Mouse (Mus musculus): ENCODE results near the gene Ctso. TPM values are rescaled to one million over a fixed set of nuclear protein-coding genes. Genes with fewer than 3 reads are reported as not detected.

Gene Ctso
- polyA plus RNA-seq, 1 experiment from 2014 or later = 22.9 TPM

- Histone ChIP-seq H3K27me3 (no peaks in the 10 kb centered on the region), H3K36me3 (no peaks in the 10 kb centered on the region), H3K9me3 (no peaks in the 10 kb centered on the region), H3K27ac (no peak overlapping the region), H3K4me1 (0 out of 2 replicates have a peak, but pooled peaks cover 3% of the 10 kb centered on the region), H3K4me2 (no peak overlapping the region), H3K4me3 (no peak overlapping the region), H3K9ac (no peak overlapping the region)
- 14% methylated on average over 5 of the region's 5 CpGs for WGBS
- no peak for ATAC-seq (ENCODE audit: borderline replicate concordance, extremely low read depth, low FRiP score, low TSS enrichment)
Observed at GRCm38 (mm10) chr3:81925856-81926255, 6.5 kb upstream of the Ctso start.

- Histone ChIP-seq H3K27me3 (no peaks in the 10 kb centered on the region), H3K9me3 (no peaks in the 10 kb centered on the region), H3K4me3 (no peak overlapping the region), H3K4me1 (0 out of 2 replicates have a peak, but pooled peaks cover 3% of the 10 kb centered on the region), H3K36me3 (no peaks in the 10 kb centered on the region), H3K9ac (no peak overlapping the region), H3K4me2 (no peak overlapping the region), H3K27ac (no peak overlapping the region)
- ATAC-seq (ENCODE audit: borderline replicate concordance, extremely low read depth, low FRiP score, low TSS enrichment) = no peak
- 42% methylated on average over 9 of the region's 9 CpGs for WGBS
Observed at GRCm38 (mm10) chr3:81926764-81927325, 5.6 kb upstream of the Ctso start.

GRCm38 (mm10) chr3:81929073-81929472 is 3.3 kb upstream of the Ctso start:
- no peak overlapping the region for H3K4me2 ChIP-seq
- no peak overlapping the region for H3K27ac ChIP-seq
- H3K4me3 ChIP-seq = no peak overlapping the region
- H3K9me3 ChIP-seq = no peaks in the 10 kb centered on the region
- H3K9ac ChIP-seq = no peak overlapping the region
- H3K36me3 ChIP-seq = no peaks in the 10 kb centered on the region
- WGBS = 63% methylated on average over 1 of the region's 1 CpGs
- no peaks in the 10 kb centered on the region for H3K27me3 ChIP-seq
- no peak for ATAC-seq (ENCODE audit: borderline replicate concordance, extremely low read depth, low FRiP score, low TSS enrichment)
- H3K4me1 ChIP-seq = peaks cover 9% of the 10 kb centered on the region; the same call in 1 of the 2 replicates

- H3K27ac ChIP-seq = no peak overlapping the region
Observed at GRCm38 (mm10) chr3:81931695-81932094, 706 bp upstream of the Ctso start.

GRCm38 (mm10) chr3:81933348-81933747 is 947 bp downstream of the Ctso start:
- peak overlapping the region; percentile 96; the same call in 1 of the 2 replicates for H3K4me3 ChIP-seq
- 71% methylated on average over 4 of the region's 4 CpGs for WGBS
- peak overlapping the region; percentile 54; the same call in 1 of the 2 replicates for H3K4me2 ChIP-seq

More at GRCm38 (mm10) chr3:81931695-81932094, 706 bp upstream of the Ctso start:
- 56% methylated on average over 3 of the region's 3 CpGs for WGBS
- H3K27me3 ChIP-seq = no peaks in the 10 kb centered on the region
- no peak overlapping the region for H3K4me3 ChIP-seq
- peaks cover 9% of the 10 kb centered on the region; the same call in 1 of the 2 replicates for H3K4me1 ChIP-seq
- H3K4me2 ChIP-seq = no peak overlapping the region
- H3K9me3 ChIP-seq = no peaks in the 10 kb centered on the region
- H3K9ac ChIP-seq = no peak overlapping the region
- no peaks in the 10 kb centered on the region for H3K36me3 ChIP-seq
- no peak for ATAC-seq (ENCODE audit: borderline replicate concordance, extremely low read depth, low FRiP score, low TSS enrichment)

GRCm38 (mm10) chr3:81938924-81939323 is 6.5 kb downstream of the Ctso start:
- WGBS = 32% methylated on average over 3 of the region's 3 CpGs
- no peak for ATAC-seq (ENCODE audit: borderline replicate concordance, extremely low read depth, low FRiP score, low TSS enrichment)

More at GRCm38 (mm10) chr3:81933348-81933747, 947 bp downstream of the Ctso start:
- ATAC-seq (ENCODE audit: borderline replicate concordance, extremely low read depth, low FRiP score, low TSS enrichment) = no peak
- no peak overlapping the region; the same call in 1 of the 2 replicates for H3K27ac ChIP-seq
- no peaks in the 10 kb centered on the region for H3K36me3 ChIP-seq
- H3K9ac ChIP-seq = no peak overlapping the region
- H3K9me3 ChIP-seq = no peaks in the 10 kb centered on the region
- H3K4me1 ChIP-seq = peaks cover 9% of the 10 kb centered on the region; the same call in 1 of the 2 replicates
- no peaks in the 10 kb centered on the region for H3K27me3 ChIP-seq

GRCm38 (mm10) chr3:81942341-81942740 is 9.9 kb downstream of the Ctso start:
- no peak for ATAC-seq (ENCODE audit: borderline replicate concordance, extremely low read depth, low FRiP score, low TSS enrichment)
- no peak overlapping the region for H3K4me3 ChIP-seq
- WGBS = 87% methylated on average over 3 of the region's 3 CpGs

More at GRCm38 (mm10) chr3:81938924-81939323, 6.5 kb downstream of the Ctso start:
- H3K9ac ChIP-seq = no peak overlapping the region
- no peaks in the 10 kb centered on the region for H3K4me1 ChIP-seq
- H3K4me2 ChIP-seq = no peak overlapping the region
- no peaks in the 10 kb centered on the region for H3K27me3 ChIP-seq
- H3K27ac ChIP-seq = no peak overlapping the region
- H3K4me3 ChIP-seq = no peak overlapping the region
- H3K36me3 ChIP-seq = no peaks in the 10 kb centered on the region
- H3K9me3 ChIP-seq = no peaks in the 10 kb centered on the region

GRCm38 (mm10) chr3:81943097-81943496 is 10.7 kb downstream of the Ctso start:
- no peak overlapping the region for H3K9ac ChIP-seq
- no peaks in the 10 kb centered on the region for H3K27me3 ChIP-seq
- H3K27ac ChIP-seq = no peak overlapping the region
- H3K36me3 ChIP-seq = no peaks in the 10 kb centered on the region
- no peaks in the 10 kb centered on the region for H3K4me1 ChIP-seq
- no peaks in the 10 kb centered on the region for H3K9me3 ChIP-seq
- H3K4me3 ChIP-seq = no peak overlapping the region
- no peak for ATAC-seq (ENCODE audit: borderline replicate concordance, extremely low read depth, low FRiP score, low TSS enrichment)
- 83% methylated on average over 3 of the region's 3 CpGs for WGBS
- H3K4me2 ChIP-seq = no peak overlapping the region

More at GRCm38 (mm10) chr3:81942341-81942740, 9.9 kb downstream of the Ctso start:
- Histone ChIP-seq H3K9me3 (no peaks in the 10 kb centered on the region), H3K4me2 (no peak overlapping the region), H3K36me3 (no peaks in the 10 kb centered on the region), H3K9ac (no peak overlapping the region), H3K27me3 (no peaks in the 10 kb centered on the region), H3K27ac (no peak overlapping the region), H3K4me1 (no peaks in the 10 kb centered on the region)

- no peak overlapping the region for H3K4me2 ChIP-seq
- ATAC-seq (ENCODE audit: borderline replicate concordance, extremely low read depth, low FRiP score, low TSS enrichment) = no peak
- H3K36me3 ChIP-seq = no peaks in the 10 kb centered on the region
- no peak overlapping the region for H3K9ac ChIP-seq
- no peaks in the 10 kb centered on the region for H3K9me3 ChIP-seq
- WGBS = 91% methylated on average over 7 of the region's 7 CpGs
- no peak overlapping the region for H3K27ac ChIP-seq
- no peak overlapping the region for H3K4me3 ChIP-seq
- H3K4me1 ChIP-seq = no peaks in the 10 kb centered on the region
- no peaks in the 10 kb centered on the region for H3K27me3 ChIP-seq
Observed at GRCm38 (mm10) chr3:81944851-81945393, 12.5 kb downstream of the Ctso start.

GRCm38 (mm10) chr3:81949048-81949447 is 16.6 kb downstream of the Ctso start:
- no peak overlapping the region for H3K27ac ChIP-seq
- no peaks in the 10 kb centered on the region for H3K36me3 ChIP-seq
- ATAC-seq (ENCODE audit: borderline replicate concordance, extremely low read depth, low FRiP score, low TSS enrichment) = no peak
- no peak overlapping the region for H3K4me3 ChIP-seq
- WGBS = 88% methylated on average over 1 of the region's 1 CpGs
- no peak overlapping the region for H3K4me2 ChIP-seq
- H3K4me1 ChIP-seq = no peaks in the 10 kb centered on the region
- H3K27me3 ChIP-seq = no peaks in the 10 kb centered on the region
- no peaks in the 10 kb centered on the region for H3K9me3 ChIP-seq
- no peak overlapping the region for H3K9ac ChIP-seq

- 68% methylated on average over 2 of the region's 2 CpGs for WGBS
- Histone ChIP-seq H3K36me3 (no peaks in the 10 kb centered on the region), H3K4me3 (no peak overlapping the region), H3K4me1 (no peaks in the 10 kb centered on the region), H3K27me3 (no peaks in the 10 kb centered on the region), H3K9me3 (no peaks in the 10 kb centered on the region), H3K9ac (no peak overlapping the region), H3K4me2 (no peak overlapping the region), H3K27ac (no peak overlapping the region)
- no peak for ATAC-seq (ENCODE audit: borderline replicate concordance, extremely low read depth, low FRiP score, low TSS enrichment)
Observed at GRCm38 (mm10) chr3:81951785-81952184, 19.4 kb downstream of the Ctso start.

- no peak overlapping the region for H3K9ac ChIP-seq
- no peak overlapping the region for H3K27ac ChIP-seq
- 86% methylated on average over 5 of the region's 5 CpGs for WGBS
- H3K36me3 ChIP-seq = no peaks in the 10 kb centered on the region
- H3K4me2 ChIP-seq = no peak overlapping the region
- no peaks in the 10 kb centered on the region for H3K9me3 ChIP-seq
- H3K4me3 ChIP-seq = no peak overlapping the region
- no peaks in the 10 kb centered on the region for H3K27me3 ChIP-seq
- ATAC-seq (ENCODE audit: borderline replicate concordance, extremely low read depth, low FRiP score, low TSS enrichment) = no peak
- no peaks in the 10 kb centered on the region for H3K4me1 ChIP-seq
Observed at GRCm38 (mm10) chr3:81957484-81957883, 25.1 kb downstream of the Ctso start.
